Mouse (Mus musculus) embryonic facial prominence, embryonic 14.5 days (tissue): ENCODE results near the gene Gm3159. TPM values are rescaled to one million over a fixed set of nuclear protein-coding genes. Genes with fewer than 3 reads are reported as not detected.
"Not testable (repeated sequence)": the region's sequence is repeated elsewhere in the genome, so short reads cannot be mapped to it uniquely, and the experiment has no call there.

Experiments used
- ATAC-seq: fragments of 200-750 bp; cut with Nextera tagmentation; 2 replicates; pipeline ENCODE4 v1.8.0; 2017; ENCODE audit warnings: low read depth, moderate number of reproducible peaks, moderate TSS enrichment
- DNase-seq: peaks from one replicate; pipeline ENCODE4 v3.0.0-alpha.2; 2015; ENCODE audit warnings: low spot score
- H3K27ac ChIP-seq: fragments of 300-500 bp; sonication (generic); replicated peaks from 2 replicates; pipeline ENCODE4 v1.5.1; 2014; ENCODE audit warnings: low read depth, mild to moderate bottlenecking, low read length, moderate library complexity
- H3K27me3 ChIP-seq: fragments of 300-500 bp; sonication (generic); replicated peaks from 2 replicates; pipeline ENCODE4 v1.6.1; 2014; ENCODE audit warnings: low read length; ENCODE audit not compliant: control insufficient read depth, insufficient read depth
- H3K36me3 ChIP-seq: fragments of 300-500 bp; sonication (generic); 2 replicates; pipeline ENCODE4 v1.6.1; 2014; ENCODE audit warnings: low read length, mixed read lengths; ENCODE audit not compliant: control insufficient read depth, insufficient read depth
- H3K4me1 ChIP-seq: fragments of 300-500 bp; sonication (generic); 2 replicates; pipeline ENCODE4 v1.6.1; 2014; ENCODE audit warnings: antibody characterized with exemption, low read length; ENCODE audit not compliant: control insufficient read depth, insufficient read depth
- H3K4me2 ChIP-seq: fragments of 300-500 bp; sonication (generic); 2 replicates; pipeline ENCODE4 v1.6.1; 2014; ENCODE audit warnings: low read depth, mild to moderate bottlenecking, low read length, moderate library complexity, mixed read lengths
- H3K4me3 ChIP-seq: fragments of 300-500 bp; sonication (generic); 2 replicates; pipeline ENCODE4 v1.5.1; 2014; ENCODE audit warnings: low read depth, mild to moderate bottlenecking, low read length
- H3K9ac ChIP-seq: fragments of 300-500 bp; sonication (generic); 2 replicates; pipeline ENCODE4 v1.6.1; 2014; ENCODE audit warnings: low read depth, mild to moderate bottlenecking, low read length, moderate library complexity, mixed read lengths
- H3K9me3 ChIP-seq: fragments of 300-500 bp; sonication (generic); 2 replicates; pipeline ENCODE4 v1.6.1; 2016; ENCODE audit warnings: low read length; ENCODE audit not compliant: control insufficient read depth
- WGBS: fragments of 180-500 bp; shearing (Covaris S2); extraction: QIAGEN DNeasy Blood & Tissue Kit; methylation state at CpG from one replicate; pipeline ENCODE4 v1.1.7; 2014; 5-methylcytosine and 5-hydroxymethylcytosine counted together
- polyA plus RNA-seq: library from polyadenylated mRNA; unstranded; fragments of >200 nt; fragmentation: Nextera tagmentation; extraction: Ambion mirVana; gene quantifications from 2 replicates; pipeline ENCODE4 v1.2.1, GENCODE M21; 2014

The Gm3159 gene
- polyA plus RNA-seq = not detected in 2 replicates

DNA sequence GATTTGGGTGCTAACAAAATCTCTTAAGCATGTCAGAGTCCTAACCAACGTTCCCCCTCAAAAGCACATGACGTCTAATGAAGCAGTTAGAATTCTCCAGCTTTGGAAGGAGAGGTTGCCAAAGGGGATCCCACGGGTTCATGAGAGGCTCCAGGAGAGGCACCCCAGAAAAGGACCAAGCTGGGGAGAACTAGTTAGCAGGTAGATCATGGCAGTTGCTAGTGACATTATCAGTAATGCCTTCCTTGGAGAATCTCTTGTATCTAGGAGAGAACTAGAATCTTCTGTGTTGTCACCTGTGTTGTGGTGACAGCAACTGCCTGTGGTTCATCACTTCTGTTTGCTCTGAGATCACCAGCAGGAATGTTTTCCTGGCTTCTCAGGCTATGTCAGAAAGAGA is at the start of gene Gm3159:
Gene Gm3159 (plus strand): TSS at position 301 of the 400 bp plus-strand sequence.
- WGBS = 71% methylated on average over 1 of the region's 3 CpGs
- not testable (repeated sequence) for H3K27me3 ChIP-seq, H3K27ac ChIP-seq, ATAC-seq, H3K4me1 ChIP-seq, H3K9ac ChIP-seq, H3K4me3 ChIP-seq, H3K9me3 ChIP-seq, H3K36me3 ChIP-seq, DNase-seq, H3K4me2 ChIP-seq

DNA sequence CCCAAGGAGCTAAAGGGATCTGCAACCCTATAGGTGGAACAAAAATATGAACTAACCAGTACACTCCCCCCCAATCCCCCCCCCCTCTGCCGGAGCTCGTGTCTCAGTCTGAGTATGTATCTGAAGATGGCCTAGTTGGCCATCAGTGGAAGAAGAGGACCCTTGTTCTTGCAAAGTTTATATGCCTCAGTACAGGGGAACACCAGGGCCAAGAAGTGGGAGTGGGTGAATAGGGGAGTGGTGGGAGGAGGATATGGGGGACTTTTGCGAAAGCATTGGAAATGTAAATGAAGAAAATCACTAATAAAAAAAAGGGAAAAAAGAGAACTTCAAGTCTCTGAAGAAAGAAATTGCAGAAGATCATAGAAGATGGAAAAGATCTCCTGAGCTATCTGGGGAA is 28.3 kb upstream of the Gm3159 start:
- not testable (repeated sequence) for ATAC-seq, H3K4me1 ChIP-seq, H3K4me3 ChIP-seq, H3K9ac ChIP-seq, H3K36me3 ChIP-seq, H3K4me2 ChIP-seq, H3K27ac ChIP-seq, H3K9me3 ChIP-seq, H3K27me3 ChIP-seq, DNase-seq
- WGBS = 92% methylated on average over 3 of the region's 3 CpGs

- not testable (repeated sequence) for H3K4me1 ChIP-seq, H3K4me2 ChIP-seq, H3K4me3 ChIP-seq, H3K27me3 ChIP-seq, H3K9me3 ChIP-seq, ATAC-seq, H3K9ac ChIP-seq, DNase-seq, H3K27ac ChIP-seq, H3K36me3 ChIP-seq
- WGBS = 85% methylated on average over 3 of the region's 3 CpGs
These were observed 27.6 kb upstream of the Gm3159 start for GRCm38 (mm10) chr14:4369691-4370090.

DNA sequence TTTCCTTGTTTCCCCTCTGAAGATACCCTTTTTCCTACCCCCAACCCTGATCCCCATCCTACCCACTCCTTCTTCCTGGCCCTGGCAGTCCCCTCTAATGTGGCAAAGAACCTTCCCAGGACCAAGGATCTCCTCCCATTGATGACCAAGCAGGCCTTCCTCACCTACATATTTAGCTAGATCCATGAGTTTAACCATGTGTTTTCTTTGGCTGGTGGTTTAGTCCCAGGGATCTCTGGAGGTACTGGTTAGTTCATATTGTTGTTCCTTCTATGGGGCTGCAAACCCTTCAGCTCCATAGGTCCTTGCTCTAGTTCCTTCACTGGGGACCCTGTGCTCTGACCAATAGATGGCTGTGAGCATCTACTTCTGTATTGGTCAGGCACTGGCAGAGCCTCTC is 19.5 kb upstream of the Gm3159 start:
- H3K4me3 ChIP-seq, H3K4me1 ChIP-seq, H3K36me3 ChIP-seq, DNase-seq, H3K27me3 ChIP-seq, H3K9me3 ChIP-seq, H3K9ac ChIP-seq, H3K4me2 ChIP-seq, ATAC-seq, H3K27ac ChIP-seq: not testable (repeated sequence)

- not testable (repeated sequence) for ATAC-seq, H3K4me3 ChIP-seq, H3K27ac ChIP-seq, H3K4me2 ChIP-seq, H3K9ac ChIP-seq, H3K4me1 ChIP-seq, H3K27me3 ChIP-seq, H3K9me3 ChIP-seq, DNase-seq, H3K36me3 ChIP-seq
These were observed 11.7 kb upstream of the Gm3159 start for GRCm38 (mm10) chr14:4385606-4386005.

DNA sequence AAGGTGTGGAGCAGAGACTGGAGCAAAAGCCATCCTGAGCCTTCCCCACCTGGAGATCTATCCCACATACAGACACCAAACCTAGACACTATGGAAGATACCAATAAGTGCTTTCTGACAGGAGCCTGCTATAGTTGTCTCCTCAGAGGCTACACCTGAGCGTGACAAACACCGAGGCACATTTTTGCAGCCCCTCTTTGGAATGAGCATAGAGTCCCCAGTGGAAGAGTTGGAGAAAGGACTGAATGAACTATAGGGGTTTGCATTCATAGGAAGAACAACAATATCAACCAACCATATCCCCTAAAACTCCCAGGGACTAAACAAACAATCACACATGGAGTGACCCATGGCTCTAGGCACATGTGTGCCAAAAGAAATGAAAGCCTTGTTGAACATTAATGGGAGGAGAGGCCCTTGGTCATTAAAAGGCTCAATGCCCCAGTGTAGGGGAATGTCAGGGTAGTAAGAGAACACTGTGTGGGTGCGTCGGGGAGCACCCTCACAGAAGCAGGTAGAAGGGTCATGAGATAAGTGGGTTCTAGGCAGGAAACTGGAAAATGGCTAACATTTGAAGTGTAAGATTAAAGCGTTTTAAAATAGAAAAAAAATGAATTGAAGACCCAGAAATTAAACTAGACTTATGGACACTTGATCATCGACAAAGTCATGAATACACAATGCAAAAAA is 4.3 kb upstream of the Gm3159 start:
- H3K27me3 ChIP-seq, H3K27ac ChIP-seq, H3K4me3 ChIP-seq, H3K9me3 ChIP-seq, H3K36me3 ChIP-seq, ATAC-seq, H3K4me1 ChIP-seq, DNase-seq, H3K4me2 ChIP-seq, H3K9ac ChIP-seq: not testable (repeated sequence)
- 80% methylated on average over 1 of the region's 6 CpGs for WGBS

GRCm38 (mm10) chr14:4398624-4399023 is 1.3 kb downstream of the Gm3159 start:
- H3K9me3 ChIP-seq, ATAC-seq, H3K36me3 ChIP-seq: not testable (repeated sequence)

DNA sequence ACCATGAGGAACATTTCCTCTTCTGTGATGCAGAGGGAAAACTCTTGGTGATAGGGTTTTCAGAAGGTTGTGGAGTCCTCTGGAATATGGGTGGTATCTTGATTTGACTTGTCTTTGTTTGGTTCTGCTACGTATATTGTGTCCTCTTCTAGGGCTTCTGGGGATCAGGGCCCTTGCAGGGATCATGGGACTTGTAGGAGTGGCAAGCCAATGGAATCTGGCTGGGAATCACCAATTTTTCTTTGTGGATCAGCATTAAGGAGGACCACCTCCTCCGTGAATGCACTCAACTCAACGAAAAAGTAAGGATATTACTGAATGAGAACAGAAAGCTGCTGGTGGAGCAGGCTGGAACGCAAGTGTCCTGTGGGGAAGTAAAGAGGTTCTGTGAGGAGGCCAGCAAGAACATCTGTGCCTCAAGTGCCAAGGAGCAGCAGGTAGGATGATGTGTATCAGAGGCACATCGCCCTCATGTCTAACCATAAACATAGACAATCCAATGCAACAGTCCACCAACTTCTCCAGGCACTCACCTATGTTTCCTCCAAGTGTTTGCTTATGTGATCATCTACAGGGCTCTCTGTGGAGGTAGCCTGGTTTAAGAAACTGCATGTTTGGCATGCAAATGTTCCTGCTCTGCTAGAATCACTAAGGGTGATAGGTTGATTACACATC is 2.9 kb downstream of the Gm3159 start:
- H3K9me3 ChIP-seq, H3K27me3 ChIP-seq, DNase-seq, H3K9ac ChIP-seq, H3K36me3 ChIP-seq, H3K4me2 ChIP-seq, ATAC-seq, H3K4me1 ChIP-seq, H3K27ac ChIP-seq, H3K4me3 ChIP-seq: not testable (repeated sequence)
- 84% methylated on average over 5 of the region's 5 CpGs for WGBS

More at GRCm38 (mm10) chr14:4398624-4399023, 1.3 kb downstream of the Gm3159 start:
- not testable (repeated sequence) for H3K27ac ChIP-seq, H3K4me2 ChIP-seq, H3K4me3 ChIP-seq, H3K9ac ChIP-seq, H3K4me1 ChIP-seq, H3K27me3 ChIP-seq, DNase-seq

DNA sequence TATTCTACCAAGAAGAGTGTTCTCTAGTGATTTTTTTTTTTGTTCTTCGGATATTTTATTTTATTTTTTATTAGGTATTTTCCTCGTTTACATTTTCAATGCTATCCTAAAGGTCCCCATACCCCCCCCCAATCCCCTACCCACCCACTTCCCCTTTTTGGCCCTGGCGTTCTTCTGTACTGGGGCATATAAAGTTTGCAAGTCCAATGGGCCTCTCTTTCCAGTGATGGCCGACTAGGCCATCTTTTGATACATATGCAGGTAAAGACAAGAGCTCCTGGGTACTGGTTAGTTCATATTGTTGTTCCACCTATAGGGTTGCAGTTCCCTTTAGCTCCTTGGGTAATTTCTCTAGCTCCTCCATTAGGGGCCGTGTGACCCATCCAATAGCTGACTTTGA is 3.9 kb downstream of the Gm3159 start:
- not testable (repeated sequence) for H3K27me3 ChIP-seq, H3K36me3 ChIP-seq, H3K27ac ChIP-seq, H3K4me1 ChIP-seq, H3K9me3 ChIP-seq, H3K4me3 ChIP-seq, H3K4me2 ChIP-seq, H3K9ac ChIP-seq, ATAC-seq, DNase-seq
- 79% methylated on average over 4 of the region's 5 CpGs for WGBS
